Mouse (Mus musculus): ENCODE results near the gene Col1a1. TPM values are rescaled to one million over a fixed set of nuclear protein-coding genes. Genes with fewer than 3 reads are reported as not detected.

Gene Col1a1
- 816 and 869 TPM in 2 replicates for polyA plus RNA-seq (2015; fragmentation: Nextera tagmentation; extraction: Ambion mirVana)

DNA sequence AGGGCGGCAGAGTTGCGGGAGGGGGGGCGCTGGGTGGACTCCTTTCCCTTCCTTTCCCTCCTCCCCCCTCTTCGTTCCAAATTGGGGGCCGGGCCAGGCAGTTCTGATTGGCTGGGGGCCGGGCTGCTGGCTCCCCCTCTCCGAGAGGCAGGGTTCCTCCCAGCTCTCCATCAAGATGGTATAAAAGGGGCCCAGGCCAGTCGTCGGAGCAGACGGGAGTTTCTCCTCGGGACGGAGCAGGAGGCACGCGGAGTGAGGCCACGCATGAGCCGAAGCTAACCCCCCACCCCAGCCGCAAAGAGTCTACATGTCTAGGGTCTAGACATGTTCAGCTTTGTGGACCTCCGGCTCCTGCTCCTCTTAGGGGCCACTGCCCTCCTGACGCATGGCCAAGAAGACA is at the start of gene Col1a1:
Gene Col1a1 (plus strand): TSS at position 180 of the 400 bp plus-strand sequence.
- DNase-seq (ENCODE audit: low spot score) = peak; percentile 69
- H3K9me3 ChIP-seq (ENCODE audit: control insufficient read depth, low read length) = no peaks in the 10 kb centered on the region
- TF ChIP-seq EP300 (optimal IDR thresholded peaks at IDR 0.05) (no peak), CTCF (IDR thresholded peaks at IDR 0.05; ENCODE audit: low read depth) (0 out of 2 replicates have a peak, but pooled peaks have one; percentile 5)
- peak within 1 kb of the TSS; percentile 95 for H3K27ac ChIP-seq (replicated peaks)
- peak; percentile 67; the same call in 1 of the 2 replicates for ATAC-seq (ENCODE audit: low FRiP score, low TSS enrichment)
- peaks cover 14% of the 10 kb centered on the region for H3K36me3 ChIP-seq (ENCODE audit: control insufficient read depth, insufficient read depth, low read length)
- H3K4me2 ChIP-seq (replicated peaks; ENCODE audit: low read depth) = peak within 1 kb of the TSS; percentile 57
- H3K9ac ChIP-seq (ENCODE audit: low read length) = peak within 1 kb of the TSS; percentile 82
- H3K27me3 ChIP-seq (ENCODE audit: control insufficient read depth, insufficient read depth, low read length) = no peaks in the 10 kb centered on the region
- WGBS = 12% methylated on average over 19 of the region's 19 CpGs
- H3K4me1 ChIP-seq (replicated peaks; ENCODE audit: control insufficient read depth, insufficient read depth) = no peaks in the 10 kb centered on the region; the same call in 1 of the 2 replicates
- H3K4me3 ChIP-seq (ENCODE audit: low read depth, low read length) = peak within 1 kb of the TSS; percentile 66

- Histone ChIP-seq H3K27me3 (ENCODE audit: control insufficient read depth, insufficient read depth, low read length) (no peaks in the 10 kb centered on the region), H3K4me3 (ENCODE audit: low read depth, low read length) (no peak overlapping the region), H3K27ac (replicated peaks) (no peak overlapping the region), H3K4me2 (replicated peaks; ENCODE audit: low read depth) (no peak overlapping the region), H3K4me1 (replicated peaks; ENCODE audit: control insufficient read depth, insufficient read depth) (no peaks in the 10 kb centered on the region), H3K9me3 (ENCODE audit: control insufficient read depth, low read length) (no peaks in the 10 kb centered on the region), H3K36me3 (ENCODE audit: control insufficient read depth, insufficient read depth, low read length) (no peaks in the 10 kb centered on the region), H3K9ac (ENCODE audit: low read length) (no peak overlapping the region)
- no peak for ATAC-seq (ENCODE audit: low FRiP score, low TSS enrichment)
- no peak for DNase-seq (ENCODE audit: low spot score)
- no peak for TF ChIP-seq CTCF (IDR thresholded peaks at IDR 0.05; ENCODE audit: low read depth)
- no peak for TF ChIP-seq EP300 (optimal IDR thresholded peaks at IDR 0.05)
- 81% methylated on average over 6 of the region's 6 CpGs for WGBS
Measured at GRCm38 (mm10) chr11:94891155-94891554, 44.9 kb upstream of the Col1a1 start.

DNA sequence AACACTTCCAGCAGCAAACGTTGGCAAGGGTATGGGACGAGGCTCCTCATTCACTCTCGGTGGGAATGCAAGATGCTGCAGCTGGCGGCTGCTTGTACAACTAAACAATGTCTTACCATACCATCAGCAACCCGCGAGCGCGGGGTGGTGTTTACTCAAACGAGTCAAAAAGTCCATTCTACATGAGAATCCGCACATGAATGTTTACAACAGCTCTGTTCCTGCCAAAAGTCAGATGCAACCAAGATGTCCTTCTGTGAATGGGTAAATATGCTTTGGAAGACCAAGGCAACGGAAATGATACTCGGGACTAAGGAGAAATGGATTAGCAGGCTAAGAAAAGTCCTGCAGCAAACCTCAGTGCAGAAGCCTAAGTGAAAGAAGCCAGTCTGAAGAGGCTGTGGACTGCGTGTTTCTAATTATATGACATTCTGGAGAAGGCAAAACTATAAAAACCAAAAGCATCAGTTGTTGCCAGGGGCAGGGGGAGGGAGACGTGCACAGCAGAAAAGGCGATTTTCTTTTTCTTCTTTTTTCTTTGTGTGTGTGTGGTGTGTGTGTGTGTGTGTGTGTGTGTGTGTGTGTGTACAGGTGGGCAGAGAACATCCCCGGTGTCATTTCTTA is 39.2 kb upstream of the Col1a1 start:
- Histone ChIP-seq H3K4me1 (replicated peaks; ENCODE audit: control insufficient read depth, insufficient read depth) (no peaks in the 10 kb centered on the region), H3K9me3 (ENCODE audit: control insufficient read depth, low read length) (no peaks in the 10 kb centered on the region), H3K4me2 (replicated peaks; ENCODE audit: low read depth) (peak overlapping the region; percentile 1; the same call in 1 of the 2 replicates), H3K4me3 (ENCODE audit: low read depth, low read length) (no peak overlapping the region), H3K27me3 (ENCODE audit: control insufficient read depth, insufficient read depth, low read length) (no peaks in the 10 kb centered on the region), H3K36me3 (ENCODE audit: control insufficient read depth, insufficient read depth, low read length) (no peaks in the 10 kb centered on the region), H3K9ac (ENCODE audit: low read length) (no peak overlapping the region), H3K27ac (replicated peaks) (peak overlapping the region; percentile 65)
- TF ChIP-seq CTCF (IDR thresholded peaks at IDR 0.05; ENCODE audit: low read depth) = 0 out of 2 replicates have a peak, but pooled peaks have one; percentile 1
- TF ChIP-seq EP300 (optimal IDR thresholded peaks at IDR 0.05) = peak; percentile 55
- WGBS = 37% methylated on average over 16 of the region's 16 CpGs
- ATAC-seq (ENCODE audit: low FRiP score, low TSS enrichment) (peak; percentile 76; the same call in 1 of the 2 replicates), DNase-seq (ENCODE audit: low spot score) (peak; percentile 27)

GRCm38 (mm10) chr11:94901231-94901630 is 34.8 kb upstream of the Col1a1 start:
- H3K9ac ChIP-seq (ENCODE audit: low read length) = no peak overlapping the region
- no peaks in the 10 kb centered on the region for H3K27me3 ChIP-seq (ENCODE audit: control insufficient read depth, insufficient read depth, low read length)
- DNase-seq (ENCODE audit: low spot score) (no peak), ATAC-seq (ENCODE audit: low FRiP score, low TSS enrichment) (no peak)
- H3K27ac ChIP-seq (replicated peaks) = no peak overlapping the region
- no peaks in the 10 kb centered on the region for H3K9me3 ChIP-seq (ENCODE audit: control insufficient read depth, low read length)
- H3K4me1 ChIP-seq (replicated peaks; ENCODE audit: control insufficient read depth, insufficient read depth) = no peaks in the 10 kb centered on the region
- no peak overlapping the region for H3K4me2 ChIP-seq (replicated peaks; ENCODE audit: low read depth)
- TF ChIP-seq EP300 (optimal IDR thresholded peaks at IDR 0.05) (no peak), CTCF (IDR thresholded peaks at IDR 0.05; ENCODE audit: low read depth) (no peak)
- no peaks in the 10 kb centered on the region for H3K36me3 ChIP-seq (ENCODE audit: control insufficient read depth, insufficient read depth, low read length)
- no peak overlapping the region for H3K4me3 ChIP-seq (ENCODE audit: low read depth, low read length)
- 38% methylated on average over 2 of the region's 2 CpGs for WGBS

DNA sequence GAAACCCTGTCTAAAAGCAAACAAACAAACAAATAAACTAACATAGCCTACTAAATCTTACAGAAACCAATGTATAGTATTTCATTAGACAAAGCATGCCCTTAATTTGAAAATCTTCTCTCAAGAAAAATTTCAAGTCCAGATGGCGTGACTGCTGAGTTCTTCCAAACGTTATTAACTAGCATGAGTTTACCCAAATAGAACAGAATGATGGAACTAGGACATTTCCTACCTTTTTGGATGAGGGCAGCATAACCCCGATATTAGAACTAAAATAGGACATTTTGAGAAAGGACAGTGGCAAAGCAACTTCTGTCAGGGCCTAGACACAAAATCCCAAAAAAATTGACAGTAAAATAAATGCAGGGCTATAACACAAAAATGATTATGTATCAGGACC is 31.7 kb upstream of the Col1a1 start:
- TF ChIP-seq EP300 (optimal IDR thresholded peaks at IDR 0.05) (no peak), CTCF (IDR thresholded peaks at IDR 0.05; ENCODE audit: low read depth) (no peak)
- no peak for ATAC-seq (ENCODE audit: low FRiP score, low TSS enrichment)
- no peak for DNase-seq (ENCODE audit: low spot score)
- H3K9me3 ChIP-seq (ENCODE audit: control insufficient read depth, low read length) = no peaks in the 10 kb centered on the region
- 84% methylated on average over 3 of the region's 3 CpGs for WGBS
- H3K4me2 ChIP-seq (replicated peaks; ENCODE audit: low read depth) = no peak overlapping the region
- no peaks in the 10 kb centered on the region for H3K36me3 ChIP-seq (ENCODE audit: control insufficient read depth, insufficient read depth, low read length)
- H3K4me1 ChIP-seq (replicated peaks; ENCODE audit: control insufficient read depth, insufficient read depth) = no peaks in the 10 kb centered on the region
- H3K4me3 ChIP-seq (ENCODE audit: low read depth, low read length) = no peak overlapping the region
- no peak overlapping the region for H3K27ac ChIP-seq (replicated peaks)
- H3K27me3 ChIP-seq (ENCODE audit: control insufficient read depth, insufficient read depth, low read length) = no peaks in the 10 kb centered on the region
- no peak overlapping the region for H3K9ac ChIP-seq (ENCODE audit: low read length)

DNA sequence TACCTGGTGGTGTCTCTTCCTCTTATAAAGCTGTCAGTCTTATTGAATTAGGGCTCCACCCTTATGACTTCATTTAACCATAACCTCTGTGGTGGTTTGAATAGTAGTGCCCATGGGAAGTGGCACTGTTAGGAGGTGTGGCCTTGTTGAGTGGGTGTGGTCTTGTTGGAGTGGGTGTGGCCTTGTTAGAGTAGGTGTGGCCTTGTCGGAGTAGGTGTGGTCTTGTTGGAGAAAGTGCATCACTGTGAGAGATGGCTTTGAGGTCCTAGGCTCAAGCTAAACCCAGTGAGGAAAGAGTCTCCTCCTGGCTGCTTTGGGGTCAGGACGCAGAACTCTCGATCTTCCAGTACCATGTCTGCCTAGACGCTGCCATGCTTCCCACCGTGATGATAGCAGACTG is 25.1 kb upstream of the Col1a1 start:
- Histone ChIP-seq H3K4me2 (replicated peaks; ENCODE audit: low read depth) (no peak overlapping the region), H3K9me3 (ENCODE audit: control insufficient read depth, low read length) (no peaks in the 10 kb centered on the region), H3K9ac (ENCODE audit: low read length) (no peak overlapping the region), H3K27me3 (ENCODE audit: control insufficient read depth, insufficient read depth, low read length) (no peaks in the 10 kb centered on the region), H3K4me1 (replicated peaks; ENCODE audit: control insufficient read depth, insufficient read depth) (peaks cover 3% of the 10 kb centered on the region; the same call in 1 of the 2 replicates), H3K36me3 (ENCODE audit: control insufficient read depth, insufficient read depth, low read length) (no peaks in the 10 kb centered on the region), H3K4me3 (ENCODE audit: low read depth, low read length) (no peak overlapping the region), H3K27ac (replicated peaks) (no peak overlapping the region)
- ATAC-seq (ENCODE audit: low FRiP score, low TSS enrichment) = 0 out of 2 replicates have a peak, but pooled peaks have one; percentile 6
- DNase-seq (ENCODE audit: low spot score) = no peak
- TF ChIP-seq CTCF (IDR thresholded peaks at IDR 0.05; ENCODE audit: low read depth) = no peak
- TF ChIP-seq EP300 (optimal IDR thresholded peaks at IDR 0.05) = no peak
- 81% methylated on average over 5 of the region's 5 CpGs for WGBS

All from stomach, postnatal 0 days (tissue).